Mouse (Mus musculus) kidney, embryonic 15.5 days (tissue): Measurements from ENCODE around the gene Atg9a. TPM values are rescaled to one million over a fixed set of nuclear protein-coding genes. Genes with fewer than 3 reads are reported as not detected.

Experiments
- ATAC-seq: fragments of 200-750 bp; cut with Nextera tagmentation; replicated peaks from 2 replicates; pipeline ENCODE4 v1.8.0; 2017; ENCODE audit warnings: moderate TSS enrichment; ENCODE audit not compliant: low FRiP score
- H3K27ac ChIP-seq: fragments of 300-500 bp; sonication (generic); 2 replicates; pipeline ENCODE4 v1.5.1; 2015; ENCODE audit warnings: mild to moderate bottlenecking, inconsistent platforms
- H3K27me3 ChIP-seq: fragments of 300-500 bp; sonication (generic); 2 replicates; pipeline ENCODE4 v1.6.1; 2015; ENCODE audit warnings: inconsistent platforms
- H3K36me3 ChIP-seq: fragments of 300-500 bp; sonication (generic); 2 replicates; pipeline ENCODE4 v1.6.1; 2015; ENCODE audit warnings: inconsistent platforms
- H3K4me1 ChIP-seq: fragments of 300-500 bp; sonication (generic); 2 replicates; pipeline ENCODE4 v1.6.1; 2015; ENCODE audit warnings: inconsistent platforms
- H3K4me2 ChIP-seq: fragments of 300-500 bp; sonication (generic); 2 replicates; pipeline ENCODE4 v1.6.1; 2015; ENCODE audit warnings: moderate library complexity, mild to moderate bottlenecking, inconsistent platforms
- H3K4me3 ChIP-seq: fragments of 300-500 bp; sonication (generic); replicated peaks from 2 replicates; pipeline ENCODE4 v1.5.1; 2015; ENCODE audit warnings: mild to moderate bottlenecking, inconsistent platforms
- H3K9ac ChIP-seq: fragments of 300-500 bp; sonication (generic); 2 replicates; pipeline ENCODE4 v1.6.1; 2015; ENCODE audit warnings: mild to moderate bottlenecking, inconsistent platforms
- H3K9me3 ChIP-seq: fragments of 300-500 bp; sonication (generic); replicated peaks from 2 replicates; pipeline ENCODE4 v1.6.1; 2016; ENCODE audit warnings: inconsistent platforms
- WGBS: fragments of 180-500 bp; shearing (Covaris S2); methylation state at CpG from one replicate; pipeline ENCODE4 v1.1.7; 2015; ENCODE audit warnings: mixed read lengths; 5-methylcytosine and 5-hydroxymethylcytosine counted together
- polyA plus RNA-seq: library from polyadenylated mRNA; unstranded; fragments of >200 nt; fragmentation: Nextera tagmentation; extraction: Ambion mirVana; gene quantifications from 2 replicates; pipeline ENCODE4 v1.2.1, GENCODE M21; 2015

Atg9a gene
- polyA plus RNA-seq, 1 experiment from 2014 or later = 33.3 TPM

DNA sequence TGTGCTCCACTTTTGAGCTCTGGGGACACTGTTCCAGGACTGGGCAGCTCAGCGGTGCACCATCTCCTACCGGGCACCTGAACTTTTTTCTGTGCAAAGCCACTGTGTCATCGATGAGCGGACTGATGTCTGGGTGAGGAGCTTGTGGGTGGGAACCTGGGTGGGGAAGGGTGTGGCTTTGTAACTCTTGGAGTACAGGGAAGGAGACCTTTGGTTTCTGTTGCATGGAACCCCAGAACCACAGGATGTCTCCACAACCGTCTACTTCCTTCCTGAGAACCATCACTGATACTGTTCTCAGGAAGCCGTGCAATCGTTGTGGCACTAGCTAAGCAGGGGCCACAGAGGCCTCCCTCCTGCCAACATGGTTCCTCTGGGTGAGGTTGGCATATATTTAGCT, 21.1 kb upstream of the Atg9a start:
- H3K4me1 ChIP-seq = peaks cover 74% of the 10 kb centered on the region
- peaks cover 47% of the 10 kb centered on the region for H3K36me3 ChIP-seq
- H3K27ac ChIP-seq = no peak overlapping the region
- no peaks in the 10 kb centered on the region for H3K9me3 ChIP-seq
- peaks cover 15% of the 10 kb centered on the region for H3K27me3 ChIP-seq
- no peak for ATAC-seq
- H3K9ac ChIP-seq = no peak overlapping the region
- no peak overlapping the region for H3K4me2 ChIP-seq
- WGBS = 91% methylated on average over 7 of the region's 7 CpGs
- H3K4me3 ChIP-seq = no peak overlapping the region

DNA sequence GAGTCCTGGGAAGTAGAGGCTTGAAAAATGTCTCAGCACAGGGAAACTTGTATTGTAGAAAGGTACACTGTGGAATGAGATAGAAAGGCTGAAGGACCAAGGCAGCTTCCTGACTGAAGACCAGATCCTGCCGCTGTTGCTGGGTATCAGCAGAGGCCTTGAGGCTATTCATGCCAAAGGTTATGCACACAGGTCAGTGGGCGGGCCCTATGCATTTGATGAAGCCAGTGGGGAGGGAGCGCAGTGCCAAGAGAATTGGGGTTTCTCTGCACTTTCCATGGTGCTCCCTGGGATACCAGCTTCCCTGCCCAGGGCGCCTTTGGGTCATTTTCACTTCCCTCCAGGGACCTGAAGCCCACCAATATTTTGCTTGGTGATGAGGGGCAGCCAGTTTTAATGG, 20.5 kb upstream of the Atg9a start:
- Histone ChIP-seq H3K9ac (no peak overlapping the region), H3K36me3 (peaks cover 47% of the 10 kb centered on the region), H3K27me3 (peaks cover 10% of the 10 kb centered on the region), H3K4me2 (peak overlapping the region; percentile 80; the same call in 1 of the 2 replicates), H3K9me3 (no peaks in the 10 kb centered on the region), H3K4me3 (no peak overlapping the region), H3K27ac (no peak overlapping the region), H3K4me1 (peaks cover 70% of the 10 kb centered on the region)
- WGBS = 91% methylated on average over 4 of the region's 4 CpGs
- ATAC-seq = no peak

DNA sequence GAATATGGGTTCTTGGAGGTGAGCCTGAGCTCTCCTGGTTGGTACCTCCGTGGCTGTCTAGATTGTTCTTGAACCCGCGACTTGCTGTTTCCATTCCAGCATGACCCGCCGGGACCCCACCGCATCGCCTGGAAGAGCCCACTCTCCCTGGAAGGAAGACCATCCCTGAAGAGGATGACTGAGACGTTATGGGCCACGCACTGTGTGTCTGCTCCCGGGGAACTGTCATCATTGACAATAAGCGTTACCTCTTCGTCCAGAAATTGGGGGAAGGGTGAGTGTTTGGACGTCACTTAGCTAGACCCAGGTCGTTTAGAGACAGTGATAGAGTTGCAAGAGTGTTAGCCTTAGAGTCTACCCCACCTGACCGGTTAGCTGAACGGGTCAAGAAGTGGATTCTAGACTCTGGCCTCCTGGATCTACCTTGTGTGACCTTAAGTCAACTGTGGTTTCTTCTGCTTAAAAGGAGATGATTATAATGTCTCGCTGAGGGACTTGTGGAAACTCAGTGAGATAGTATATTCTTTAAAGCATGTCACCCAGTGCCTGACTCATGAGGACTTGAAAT, 19.2 kb upstream of the Atg9a start:
- H3K27ac ChIP-seq = peak overlapping the region; percentile 49
- ATAC-seq = no peak
- 11% methylated on average over 17 of the region's 17 CpGs for WGBS
- H3K27me3 ChIP-seq = no peaks in the 10 kb centered on the region
- H3K9ac ChIP-seq = peak overlapping the region; percentile 83
- peaks cover 52% of the 10 kb centered on the region for H3K36me3 ChIP-seq
- H3K4me3 ChIP-seq = peak overlapping the region; percentile 79
- H3K4me2 ChIP-seq = peak overlapping the region; percentile 80
- H3K4me1 ChIP-seq = peaks cover 64% of the 10 kb centered on the region
- no peaks in the 10 kb centered on the region for H3K9me3 ChIP-seq

DNA sequence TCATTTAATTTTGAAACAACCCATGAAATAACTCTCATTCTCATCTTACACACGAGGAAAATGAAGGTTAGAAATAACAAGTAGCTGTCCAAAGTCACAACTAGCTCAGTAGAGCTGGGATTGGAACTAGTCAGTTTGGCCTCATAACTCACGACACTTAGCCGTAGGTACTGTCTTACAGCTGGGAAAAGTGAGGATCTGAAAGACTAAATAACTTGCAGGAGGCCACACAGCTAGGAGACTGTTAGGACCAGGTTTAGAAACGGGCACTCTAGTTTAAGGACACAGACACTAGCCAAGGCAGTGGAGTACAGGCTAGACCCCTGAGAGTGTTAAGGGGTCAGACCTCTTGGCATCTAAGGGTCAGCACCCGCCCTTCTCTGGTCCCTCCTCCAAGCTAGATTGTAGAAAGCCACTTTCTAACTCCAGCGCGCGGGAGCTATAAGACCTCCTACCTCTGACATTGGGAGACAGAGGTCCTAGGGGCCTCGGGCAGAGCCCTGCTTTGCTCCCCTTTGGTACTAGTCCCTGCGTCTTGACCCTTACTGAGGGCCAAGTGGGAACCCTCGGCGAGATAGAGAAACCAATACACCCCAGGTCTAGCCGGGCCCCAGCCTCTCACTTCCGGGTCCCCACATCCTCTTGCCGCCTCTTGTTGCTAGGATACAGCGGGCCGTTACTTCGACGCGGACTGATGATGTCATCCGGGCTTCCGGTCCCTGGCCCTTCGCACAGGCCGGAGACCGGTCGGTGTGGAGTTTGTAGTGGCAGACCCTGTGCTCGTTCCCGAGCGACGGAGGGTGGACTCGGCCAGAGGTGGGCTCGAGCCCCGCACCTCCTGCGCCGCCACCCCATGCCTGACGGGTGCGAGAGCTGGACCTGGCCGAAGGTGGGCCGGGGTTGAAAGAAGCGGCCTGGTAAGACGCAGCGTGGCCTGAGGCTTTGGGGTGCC, 18.4 kb upstream of the Atg9a start, which contains the start of the genes Glb1l and Stk16:
Gene Glb1l, minus strand, starts transcription at position 678 of the 952 bp plus-strand sequence.
Gene Stk16, plus strand, starts transcription at position 703 of the 952 bp plus-strand sequence.
- peaks cover 43% of the 10 kb centered on the region for H3K36me3 ChIP-seq
- ATAC-seq = peak; percentile 86
- H3K27me3 ChIP-seq = no peaks in the 10 kb centered on the region
- WGBS = 4% methylated on average over 42 of the region's 42 CpGs
- H3K4me2 ChIP-seq = peak within 1 kb of the TSS; percentile 80
- peak within 1 kb of the TSS; percentile 85 for H3K27ac ChIP-seq
- H3K4me3 ChIP-seq = peak within 1 kb of the TSS; percentile 79
- H3K9ac ChIP-seq = peak within 1 kb of the TSS; percentile 83
- H3K4me1 ChIP-seq = peaks cover 62% of the 10 kb centered on the region
- H3K9me3 ChIP-seq = no peaks in the 10 kb centered on the region

DNA sequence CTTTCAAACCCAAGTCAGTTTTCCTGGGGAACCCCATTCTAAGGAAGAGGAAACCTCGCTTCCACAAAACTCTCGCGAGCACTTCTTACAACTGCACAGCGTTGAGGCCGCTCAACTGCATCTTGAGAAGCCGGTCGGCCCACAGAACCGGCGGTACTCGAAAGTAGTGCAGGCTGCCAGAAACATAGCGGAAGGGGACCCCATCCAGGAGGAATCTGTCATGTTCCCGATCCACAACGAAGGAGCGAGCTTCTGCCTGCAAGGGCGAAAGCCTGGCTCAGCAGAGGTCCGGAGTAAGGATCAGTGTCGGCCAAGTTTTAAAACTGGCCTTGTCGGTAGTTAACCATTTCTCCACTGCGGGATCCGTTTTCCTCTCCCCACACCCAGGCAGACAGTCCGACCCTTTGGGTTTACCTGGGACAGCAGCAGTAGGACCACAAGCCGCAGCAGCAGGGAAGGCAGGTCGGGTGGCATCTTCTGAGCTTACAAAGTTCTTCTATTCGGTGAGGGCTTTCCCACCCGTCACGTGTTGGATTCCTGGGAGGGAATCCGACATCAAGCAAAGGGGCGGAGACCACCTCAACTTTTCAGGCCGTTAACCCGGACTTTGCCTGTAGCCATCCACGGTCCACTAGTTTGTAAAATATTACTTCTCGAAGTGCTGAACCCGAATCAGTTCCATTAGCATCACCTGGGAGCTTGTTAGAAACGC, 17.1 kb upstream of the Atg9a start:
- H3K9ac ChIP-seq = peak overlapping the region; percentile 61
- H3K9me3 ChIP-seq = no peaks in the 10 kb centered on the region
- H3K27me3 ChIP-seq = no peaks in the 10 kb centered on the region
- 5% methylated on average over 34 of the region's 34 CpGs for WGBS
- peak overlapping the region; percentile 80 for H3K4me2 ChIP-seq
- ATAC-seq = peak; percentile 44
- H3K4me3 ChIP-seq = peak overlapping the region; percentile 79
- H3K27ac ChIP-seq = peak overlapping the region; percentile 85
- H3K4me1 ChIP-seq = peaks cover 52% of the 10 kb centered on the region
- peaks cover 31% of the 10 kb centered on the region for H3K36me3 ChIP-seq

DNA sequence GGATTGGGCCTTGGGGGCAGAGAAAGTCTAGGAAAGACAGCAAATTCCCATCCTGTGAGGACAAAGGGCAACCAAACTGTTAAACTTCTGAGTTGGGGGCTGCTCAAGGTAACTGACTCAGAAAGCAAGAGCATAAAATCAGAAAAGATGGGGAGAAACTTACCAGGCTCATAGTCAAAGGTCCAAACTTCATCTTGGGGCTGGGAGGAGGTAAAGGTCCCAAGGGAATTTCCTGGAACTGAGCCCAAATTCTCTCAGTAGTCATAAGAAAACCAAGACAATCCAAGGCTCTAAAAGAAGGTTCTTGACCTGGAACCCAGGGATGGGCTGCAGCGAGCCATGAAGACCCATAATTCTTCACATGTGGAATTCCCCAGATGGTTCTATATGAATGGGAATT, 9.2 kb upstream of the Atg9a start:
- no peaks in the 10 kb centered on the region for H3K4me1 ChIP-seq
- no peak overlapping the region for H3K9ac ChIP-seq
- no peak overlapping the region for H3K4me3 ChIP-seq
- H3K36me3 ChIP-seq = peaks cover 57% of the 10 kb centered on the region
- H3K27me3 ChIP-seq = no peaks in the 10 kb centered on the region
- no peak overlapping the region for H3K27ac ChIP-seq
- ATAC-seq = no peak
- 86% methylated on average over 1 of the region's 1 CpGs for WGBS
- no peak overlapping the region for H3K4me2 ChIP-seq
- H3K9me3 ChIP-seq = no peaks in the 10 kb centered on the region

DNA sequence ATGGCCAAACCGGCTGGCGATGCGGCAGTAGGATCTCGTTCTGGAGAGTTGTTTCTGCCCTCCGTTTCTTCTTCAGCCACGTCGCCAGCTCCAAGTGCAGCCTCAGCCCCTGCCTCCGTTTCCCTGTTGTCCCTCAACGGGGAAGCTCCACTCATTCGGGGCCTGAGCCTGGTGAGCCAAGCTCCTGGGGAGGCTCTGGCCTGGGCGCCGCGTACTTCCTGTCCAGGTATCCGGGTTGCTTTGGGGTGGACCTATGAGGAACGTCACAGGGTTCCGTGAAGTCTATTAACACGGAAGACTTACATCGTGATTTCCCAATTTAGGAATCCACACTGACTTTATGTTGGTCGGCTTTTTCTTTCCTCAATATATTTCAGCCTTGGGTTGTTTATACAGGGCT, 456 bp upstream of the Atg9a start:
- Histone ChIP-seq H3K27ac (peak overlapping the region; percentile 97), H3K27me3 (no peaks in the 10 kb centered on the region), H3K36me3 (peaks cover 42% of the 10 kb centered on the region), H3K9me3 (no peaks in the 10 kb centered on the region), H3K4me1 (peaks cover 20% of the 10 kb centered on the region), H3K9ac (peak overlapping the region; percentile 93), H3K4me3 (peak overlapping the region; percentile 87), H3K4me2 (peak overlapping the region; percentile 92)
- peak; percentile 29 for ATAC-seq
- under 1% methylated on average over 19 of the region's 19 CpGs for WGBS

DNA sequence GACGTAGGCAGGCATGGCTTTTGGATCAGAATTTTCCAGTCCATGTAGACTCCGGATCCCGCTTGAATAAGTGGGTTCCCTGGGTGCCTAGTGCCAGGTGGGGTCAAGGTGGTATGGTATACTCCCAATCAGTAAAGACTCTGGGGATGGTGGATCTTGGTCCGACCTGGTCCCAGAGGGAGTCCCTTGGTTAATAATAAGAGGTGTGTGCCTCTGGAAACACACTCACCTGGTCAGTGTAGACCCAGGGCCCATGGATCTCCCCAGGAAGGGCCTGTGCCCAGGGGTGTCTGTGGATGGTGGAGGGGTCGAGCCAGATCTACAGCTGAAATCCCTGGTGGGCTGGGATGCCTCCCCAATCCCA, 756 bp downstream of the Atg9a start:
- H3K27ac ChIP-seq = peak overlapping the region; percentile 92
- no peaks in the 10 kb centered on the region for H3K9me3 ChIP-seq
- peaks cover 41% of the 10 kb centered on the region for H3K36me3 ChIP-seq
- H3K4me1 ChIP-seq = peaks cover 20% of the 10 kb centered on the region
- 45% methylated on average over 5 of the region's 5 CpGs for WGBS
- no peaks in the 10 kb centered on the region for H3K27me3 ChIP-seq
- peak overlapping the region; percentile 91 for H3K9ac ChIP-seq
- no peak; the same call in 1 of the 2 replicates for ATAC-seq
- peak overlapping the region; percentile 87 for H3K4me3 ChIP-seq
- H3K4me2 ChIP-seq = peak overlapping the region; percentile 92

DNA sequence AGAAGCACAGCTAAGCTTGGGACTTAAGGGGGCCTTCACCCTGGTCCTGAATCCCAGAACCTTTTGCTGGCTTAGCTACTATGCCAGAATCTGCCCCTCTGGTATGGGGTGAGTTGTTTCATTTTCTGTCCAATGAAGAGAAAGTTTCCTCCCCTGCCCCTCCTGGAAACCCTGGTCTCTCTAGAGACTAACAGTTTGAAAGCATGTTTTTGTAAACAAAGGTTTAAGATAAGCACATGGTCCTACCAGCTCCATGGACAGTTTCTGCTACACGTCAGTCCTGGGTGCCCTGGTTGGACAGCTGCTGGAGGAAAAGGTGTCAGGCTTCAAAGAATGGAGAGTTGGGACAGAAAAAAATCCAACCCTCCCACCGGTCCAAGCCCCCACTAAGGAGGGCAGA, 1.4 kb downstream of the Atg9a start:
- H3K4me2 ChIP-seq = peak overlapping the region; percentile 92
- H3K9ac ChIP-seq = peak overlapping the region; percentile 91; the same call in 1 of the 2 replicates
- H3K9me3 ChIP-seq = no peaks in the 10 kb centered on the region
- no peaks in the 10 kb centered on the region for H3K27me3 ChIP-seq
- WGBS = 59% methylated on average over 2 of the region's 2 CpGs
- ATAC-seq = no peak
- H3K4me1 ChIP-seq = peaks cover 20% of the 10 kb centered on the region
- peak overlapping the region; percentile 87; the same call in 1 of the 2 replicates for H3K4me3 ChIP-seq
- peaks cover 41% of the 10 kb centered on the region for H3K36me3 ChIP-seq
- no peak overlapping the region for H3K27ac ChIP-seq

DNA sequence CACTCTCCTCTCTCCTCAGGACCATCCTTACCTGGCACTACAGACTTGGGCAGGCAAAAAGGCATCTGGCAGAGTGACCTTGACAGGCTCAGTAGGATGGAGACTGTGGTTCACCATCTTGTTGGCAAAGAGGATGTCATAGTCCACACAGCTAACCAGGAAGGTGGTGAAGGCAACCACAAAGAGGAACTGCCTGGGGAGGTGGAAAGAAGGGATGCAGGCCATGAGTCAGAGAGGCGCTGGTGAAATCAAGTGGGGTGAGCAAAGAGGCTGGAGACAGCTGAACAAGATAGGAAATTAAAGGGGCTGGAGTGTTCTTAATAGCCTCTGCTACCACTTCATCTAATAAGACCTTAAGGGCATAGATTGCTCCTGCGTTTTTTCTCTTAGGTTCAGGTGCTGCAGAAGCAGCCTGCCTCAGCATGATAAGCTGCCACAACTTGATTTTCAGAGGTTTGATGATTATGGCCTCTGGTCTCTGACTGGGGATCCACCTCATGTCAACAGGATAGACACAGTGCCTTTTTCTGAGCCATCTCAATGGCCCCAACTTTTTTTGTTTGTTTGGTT, 4.0 kb downstream of the Atg9a start:
- Histone ChIP-seq H3K27me3 (no peaks in the 10 kb centered on the region), H3K9me3 (no peaks in the 10 kb centered on the region), H3K27ac (no peak overlapping the region), H3K9ac (no peak overlapping the region), H3K4me1 (peaks cover 13% of the 10 kb centered on the region), H3K4me3 (no peak overlapping the region), H3K4me2 (no peak overlapping the region), H3K36me3 (peaks cover 58% of the 10 kb centered on the region)
- ATAC-seq = no peak
- WGBS = 92% methylated on average over 2 of the region's 2 CpGs

DNA sequence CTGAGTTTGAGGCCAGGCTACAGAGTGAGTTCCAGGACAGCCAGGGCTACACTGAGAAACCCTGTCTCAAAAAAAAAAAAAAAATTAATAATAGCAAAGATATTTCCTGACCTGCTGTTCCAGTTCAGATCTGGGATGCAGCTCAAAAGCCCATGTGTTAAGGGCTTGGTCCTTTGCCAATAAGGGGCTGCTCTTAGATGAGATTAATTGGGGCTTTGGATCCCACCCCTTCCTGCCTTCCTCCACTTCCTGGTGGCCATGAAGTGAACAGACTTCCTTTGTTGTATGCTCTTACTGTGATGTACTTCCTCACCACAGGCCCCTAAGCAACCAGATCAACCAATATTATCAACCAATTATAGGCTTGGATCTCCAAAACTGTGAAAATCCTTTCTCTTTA, 4.9 kb downstream of the Atg9a start:
- Histone ChIP-seq H3K27me3 (no peaks in the 10 kb centered on the region), H3K9me3 (no peaks in the 10 kb centered on the region), H3K9ac (no peak overlapping the region), H3K36me3 (peaks cover 67% of the 10 kb centered on the region), H3K27ac (no peak overlapping the region), H3K4me1 (peaks cover 10% of the 10 kb centered on the region), H3K4me3 (no peak overlapping the region), H3K4me2 (no peak overlapping the region)
- no peak for ATAC-seq
